Mouse (Mus musculus): Measurements from ENCODE around the gene Trank1. TPM values are rescaled to one million over a fixed set of nuclear protein-coding genes. Genes with fewer than 3 reads are reported as not detected.

Gene Trank1
- polyA plus RNA-seq, 1 experiment, result 0.05 TPM

GRCm38 (mm10) chr9:111314219-111314618, 2.7 kb downstream of the Trank1 start:
- 33% methylated on average over 5 of the region's 5 CpGs for WGBS
- DNase-seq, result peak; percentile 37

GRCm38 (mm10) chr9:111320912-111321311, 9.4 kb downstream of the Trank1 start:
- 68% methylated on average over 4 of the region's 4 CpGs for WGBS
- DNase-seq, result no peak
- Histone ChIP-seq H3K4me1 (ENCODE audit: control insufficient read depth, insufficient read depth, low read length) (no peaks in the 10 kb centered on the region), H3K4me3 (replicated peaks; ENCODE audit: extremely low read depth, low read depth, low read length) (no peak overlapping the region)
- no peak for TF ChIP-seq POLR2A (IDR thresholded peaks at IDR 0.05; ENCODE audit: borderline replicate concordance, extremely low read depth, low read depth, low read length)
- no peak for TF ChIP-seq CTCF (IDR thresholded peaks at IDR 0.05; ENCODE audit: insufficient read depth, low read length)

More at GRCm38 (mm10) chr9:111314219-111314618, 2.7 kb downstream of the Trank1 start:
- H3K4me3 ChIP-seq (replicated peaks; ENCODE audit: extremely low read depth, low read depth, low read length), result no peak overlapping the region
- no peaks in the 10 kb centered on the region; the same call in 1 of the 2 replicates for H3K4me1 ChIP-seq (ENCODE audit: control insufficient read depth, insufficient read depth, low read length)
- TF ChIP-seq CTCF (IDR thresholded peaks at IDR 0.05; ENCODE audit: insufficient read depth, low read length), result peak; percentile 60
- TF ChIP-seq POLR2A (IDR thresholded peaks at IDR 0.05; ENCODE audit: borderline replicate concordance, extremely low read depth, low read depth, low read length), result no peak

GRCm38 (mm10) chr9:111324881-111325280, 13.3 kb downstream of the Trank1 start:
- no peak for TF ChIP-seq CTCF (IDR thresholded peaks at IDR 0.05; ENCODE audit: insufficient read depth, low read length)
- TF ChIP-seq POLR2A (IDR thresholded peaks at IDR 0.05; ENCODE audit: borderline replicate concordance, extremely low read depth, low read depth, low read length), result no peak
- H3K4me3 ChIP-seq (replicated peaks; ENCODE audit: extremely low read depth, low read depth, low read length), result no peak overlapping the region
- DNase-seq, result no peak
- 66% methylated on average over 2 of the region's 2 CpGs for WGBS
- H3K4me1 ChIP-seq (ENCODE audit: control insufficient read depth, insufficient read depth, low read length), result no peaks in the 10 kb centered on the region

- WGBS, result 72% methylated on average over 4 of the region's 4 CpGs
- Histone ChIP-seq H3K4me3 (replicated peaks; ENCODE audit: extremely low read depth, low read depth, low read length) (no peak overlapping the region), H3K4me1 (ENCODE audit: control insufficient read depth, insufficient read depth, low read length) (no peaks in the 10 kb centered on the region)
- DNase-seq, result no peak
- TF ChIP-seq POLR2A (IDR thresholded peaks at IDR 0.05; ENCODE audit: borderline replicate concordance, extremely low read depth, low read depth, low read length), result no peak
- no peak for TF ChIP-seq CTCF (IDR thresholded peaks at IDR 0.05; ENCODE audit: insufficient read depth, low read length)
Observed at GRCm38 (mm10) chr9:111329881-111330280, 18.3 kb downstream of the Trank1 start.

- DNase-seq, result no peak
- TF ChIP-seq CTCF (IDR thresholded peaks at IDR 0.05; ENCODE audit: insufficient read depth, low read length), result no peak
- no peaks in the 10 kb centered on the region for H3K4me1 ChIP-seq (ENCODE audit: control insufficient read depth, insufficient read depth, low read length)
- WGBS, result 35% methylated on average over 2 of the region's 2 CpGs
- H3K4me3 ChIP-seq (replicated peaks; ENCODE audit: extremely low read depth, low read depth, low read length), result no peak overlapping the region
Observed at GRCm38 (mm10) chr9:111333790-111334189, 22.3 kb downstream of the Trank1 start.

- no peak overlapping the region for H3K4me3 ChIP-seq (replicated peaks; ENCODE audit: extremely low read depth, low read depth, low read length)
- WGBS, result 63% methylated on average over 4 of the region's 4 CpGs
- no peak for DNase-seq
- H3K4me1 ChIP-seq (ENCODE audit: control insufficient read depth, insufficient read depth, low read length), result no peaks in the 10 kb centered on the region
- TF ChIP-seq POLR2A (IDR thresholded peaks at IDR 0.05; ENCODE audit: borderline replicate concordance, extremely low read depth, low read depth, low read length), result no peak
- no peak for TF ChIP-seq CTCF (IDR thresholded peaks at IDR 0.05; ENCODE audit: insufficient read depth, low read length)
Observed at GRCm38 (mm10) chr9:111334555-111335164, 23.1 kb downstream of the Trank1 start.

GRCm38 (mm10) chr9:111351233-111351632, 39.7 kb downstream of the Trank1 start:
- no peaks in the 10 kb centered on the region for H3K4me1 ChIP-seq (ENCODE audit: control insufficient read depth, insufficient read depth, low read length)
- WGBS, result 65% methylated on average over 7 of the region's 7 CpGs
- TF ChIP-seq CTCF (IDR thresholded peaks at IDR 0.05; ENCODE audit: insufficient read depth, low read length), result no peak
- TF ChIP-seq POLR2A (IDR thresholded peaks at IDR 0.05; ENCODE audit: borderline replicate concordance, extremely low read depth, low read depth, low read length), result no peak
- H3K4me3 ChIP-seq (replicated peaks; ENCODE audit: extremely low read depth, low read depth, low read length), result no peak overlapping the region
- DNase-seq, result no peak

GRCm38 (mm10) chr9:111351641-111352040, 40.1 kb downstream of the Trank1 start:
- WGBS, result 67% methylated on average over 1 of the region's 1 CpGs
- no peak for DNase-seq
- Histone ChIP-seq H3K4me1 (ENCODE audit: control insufficient read depth, insufficient read depth, low read length) (no peaks in the 10 kb centered on the region), H3K4me3 (replicated peaks; ENCODE audit: extremely low read depth, low read depth, low read length) (no peak overlapping the region)
- TF ChIP-seq POLR2A (IDR thresholded peaks at IDR 0.05; ENCODE audit: borderline replicate concordance, extremely low read depth, low read depth, low read length) (no peak), CTCF (IDR thresholded peaks at IDR 0.05; ENCODE audit: insufficient read depth, low read length) (no peak)

GRCm38 (mm10) chr9:111352646-111353045, 41.1 kb downstream of the Trank1 start:
- TF ChIP-seq POLR2A (IDR thresholded peaks at IDR 0.05; ENCODE audit: borderline replicate concordance, extremely low read depth, low read depth, low read length) (no peak), CTCF (IDR thresholded peaks at IDR 0.05; ENCODE audit: insufficient read depth, low read length) (no peak)
- 70% methylated on average over 3 of the region's 3 CpGs for WGBS
- Histone ChIP-seq H3K4me1 (ENCODE audit: control insufficient read depth, insufficient read depth, low read length) (no peaks in the 10 kb centered on the region), H3K4me3 (replicated peaks; ENCODE audit: extremely low read depth, low read depth, low read length) (no peak overlapping the region)
- no peak for DNase-seq

GRCm38 (mm10) chr9:111355041-111355440, 43.5 kb downstream of the Trank1 start:
- DNase-seq, result no peak
- Histone ChIP-seq H3K4me1 (ENCODE audit: control insufficient read depth, insufficient read depth, low read length) (no peaks in the 10 kb centered on the region), H3K4me3 (replicated peaks; ENCODE audit: extremely low read depth, low read depth, low read length) (no peak overlapping the region)
- TF ChIP-seq CTCF (IDR thresholded peaks at IDR 0.05; ENCODE audit: insufficient read depth, low read length), result no peak
- no peak for TF ChIP-seq POLR2A (IDR thresholded peaks at IDR 0.05; ENCODE audit: borderline replicate concordance, extremely low read depth, low read depth, low read length)
- WGBS, result 57% methylated on average over 4 of the region's 4 CpGs

Measured in lung, adult 2 months (tissue).